Mouse (Mus musculus) lung, postnatal 4 days (tissue): Measurements from ENCODE around the gene Pianp.
A peak's percentile ranks its signal among the peaks of the same experiment; 100 is the strongest.

Source experiments
- DNase-seq, 2 experiments: peaks; one replicate each; pipeline ENCODE4 v3.0.0; 2021

The Pianp gene

DNA sequence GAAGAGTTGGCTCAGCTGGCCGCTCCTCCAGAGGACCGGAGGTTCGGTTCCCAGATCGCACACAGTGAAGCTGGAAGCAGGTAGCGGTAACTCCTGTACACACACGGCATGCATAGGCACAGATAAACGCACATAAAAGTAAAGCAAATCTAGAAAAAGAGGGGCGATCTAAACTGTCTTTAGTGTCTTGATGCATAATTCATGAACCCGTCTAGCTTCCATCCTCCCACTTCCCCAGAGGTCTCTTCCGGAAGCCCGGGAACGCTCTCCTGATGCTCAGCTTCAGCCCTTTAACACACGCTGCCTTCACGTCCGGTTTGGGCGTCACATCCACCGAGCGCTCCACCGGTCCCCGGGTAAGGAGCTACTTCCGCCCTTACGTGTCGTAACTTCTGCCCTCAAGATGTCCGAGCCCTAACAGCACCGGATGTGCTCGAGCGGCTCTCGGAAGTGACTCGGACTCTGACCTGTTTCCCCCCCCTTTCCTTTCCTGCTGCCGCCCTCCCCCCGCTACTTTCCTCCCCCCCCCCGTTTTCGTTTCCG, 12.2 kb downstream of the Pianp start:
- peak; percentile 98 to 99 for DNase-seq

DNA sequence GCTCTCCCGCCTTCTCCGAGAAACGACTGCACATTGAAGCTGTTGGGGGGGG, 12.5 kb downstream of the Pianp start, which contains the start of gene Zfp384:
Gene Zfp384 (plus strand): TSS at position 17 of the 52 bp plus-strand sequence.
- no peak for DNase-seq

DNA sequence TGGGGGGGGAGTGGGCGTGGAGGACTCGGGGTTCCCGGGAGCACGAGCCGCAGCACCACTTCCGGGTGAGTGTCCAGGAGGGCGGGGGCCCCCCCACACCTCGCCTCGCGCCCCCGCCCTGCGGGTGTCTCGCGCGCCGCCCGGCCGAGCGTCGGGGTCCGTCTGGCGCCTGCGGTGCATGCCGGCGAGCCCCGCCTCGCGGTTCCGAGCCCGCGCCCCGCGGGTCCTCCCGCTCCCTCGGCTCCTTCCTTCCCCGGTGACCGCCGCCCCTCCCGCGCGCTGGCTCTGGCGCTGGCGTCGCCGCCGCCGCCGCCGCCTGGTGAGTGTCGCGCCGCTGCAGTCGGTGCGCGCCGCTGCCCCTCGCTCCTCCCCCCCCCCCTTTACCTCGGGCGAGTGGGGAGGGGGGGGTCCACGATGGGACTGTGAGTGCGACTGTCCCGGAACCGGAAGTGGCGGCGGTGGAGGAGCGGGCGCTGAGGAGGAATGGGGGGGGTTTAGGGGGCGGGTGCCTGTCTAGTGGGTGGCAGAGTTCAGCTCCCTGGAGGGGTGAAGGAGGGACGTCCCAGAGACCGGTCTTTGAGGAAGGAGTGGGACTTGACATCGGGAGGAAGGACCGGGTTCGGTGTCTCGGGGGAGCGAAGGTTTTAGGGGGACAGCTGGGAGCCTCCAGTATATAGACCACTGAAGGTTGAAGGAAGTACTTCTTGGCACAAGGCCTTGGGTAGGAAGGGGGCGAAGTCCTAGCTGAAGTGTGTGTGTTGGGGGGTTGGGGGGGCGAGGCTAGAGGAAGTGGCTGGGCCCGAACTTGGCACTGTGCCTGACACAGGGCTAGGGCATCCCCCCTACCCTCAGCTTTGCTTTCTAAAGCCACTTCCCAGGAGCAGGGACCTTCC, 12.9 kb downstream of the Pianp start:
- DNase-seq, result peak; percentile 87 to 92

DNA sequence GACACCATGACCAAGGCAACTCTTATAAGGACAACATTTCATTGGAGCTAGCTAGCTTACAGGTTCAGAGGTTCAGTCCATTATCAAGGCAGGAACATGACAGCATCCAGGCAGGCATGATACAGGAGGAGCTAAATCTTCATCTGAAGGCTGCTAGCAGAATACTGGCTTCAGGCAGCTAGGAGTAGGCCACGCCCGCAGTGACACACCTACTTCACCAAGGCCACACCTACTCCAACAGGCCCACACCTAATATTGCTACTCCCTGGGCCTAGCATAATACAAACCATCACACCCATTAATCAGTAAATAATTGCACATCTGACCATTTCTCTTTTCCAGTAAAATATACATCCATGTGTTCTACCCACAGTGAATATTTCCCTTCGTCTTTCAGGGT, 21.2 kb downstream of the Pianp start:
- no peak for DNase-seq

DNA sequence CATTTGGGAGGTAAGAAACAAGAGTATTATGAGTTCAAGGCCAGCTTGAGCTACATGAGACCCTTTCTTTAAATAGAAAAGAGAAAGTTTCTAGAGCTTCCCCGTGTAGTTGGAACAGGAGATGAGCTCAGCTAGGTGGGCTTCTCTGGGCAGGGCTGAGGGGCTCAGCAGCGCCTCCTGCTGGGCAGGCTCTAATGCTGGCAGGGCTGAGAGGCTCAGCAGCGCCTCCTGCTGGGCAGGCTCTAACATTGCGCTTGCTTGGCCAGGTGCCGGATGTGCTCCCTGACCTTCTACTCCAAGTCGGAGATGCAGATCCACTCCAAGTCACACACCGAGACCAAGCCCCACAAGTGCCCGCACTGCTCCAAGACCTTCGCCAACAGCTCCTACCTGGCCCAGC, 34.0 kb downstream of the Pianp start:
- DNase-seq, result peak; percentile 63 to 79

DNA sequence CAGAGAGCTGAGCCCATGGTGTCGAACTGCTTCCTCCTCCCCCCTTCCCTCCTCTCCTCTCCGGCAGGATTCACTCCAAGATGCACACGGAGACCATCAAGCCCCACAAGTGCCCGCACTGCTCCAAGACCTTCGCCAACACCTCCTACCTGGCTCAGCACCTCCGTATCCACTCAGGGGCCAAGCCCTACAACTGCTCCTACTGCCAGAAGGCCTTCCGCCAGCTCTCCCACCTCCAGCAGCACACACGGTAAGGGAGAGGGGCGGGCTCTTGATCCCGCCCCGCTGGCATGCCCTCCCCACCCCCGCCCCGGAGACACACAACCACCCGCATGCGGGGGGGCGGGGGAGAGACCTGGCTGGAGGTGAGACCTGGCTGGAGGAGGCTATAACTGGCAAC, 35.1 kb downstream of the Pianp start:
- DNase-seq, result no peak

DNA sequence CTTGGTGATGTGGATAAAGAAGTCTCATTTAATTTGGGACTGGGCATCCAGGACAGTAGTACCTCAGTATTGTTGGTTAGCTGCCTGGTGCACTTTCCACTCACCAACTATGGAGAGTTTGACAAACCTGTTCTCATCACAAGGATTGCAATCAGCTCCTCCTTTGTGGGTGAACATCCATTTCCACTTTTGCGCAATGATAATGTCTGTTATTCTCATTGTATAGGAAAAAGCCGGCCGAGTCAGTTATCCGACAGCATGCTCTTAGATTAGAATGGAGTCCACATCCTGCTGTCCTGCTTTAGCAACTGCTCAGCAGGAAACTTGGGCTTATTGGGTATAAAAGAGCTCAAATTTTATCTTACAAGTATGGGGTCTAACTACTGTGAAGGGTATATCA, 42.2 kb downstream of the Pianp start:
- no peak for DNase-seq

DNA sequence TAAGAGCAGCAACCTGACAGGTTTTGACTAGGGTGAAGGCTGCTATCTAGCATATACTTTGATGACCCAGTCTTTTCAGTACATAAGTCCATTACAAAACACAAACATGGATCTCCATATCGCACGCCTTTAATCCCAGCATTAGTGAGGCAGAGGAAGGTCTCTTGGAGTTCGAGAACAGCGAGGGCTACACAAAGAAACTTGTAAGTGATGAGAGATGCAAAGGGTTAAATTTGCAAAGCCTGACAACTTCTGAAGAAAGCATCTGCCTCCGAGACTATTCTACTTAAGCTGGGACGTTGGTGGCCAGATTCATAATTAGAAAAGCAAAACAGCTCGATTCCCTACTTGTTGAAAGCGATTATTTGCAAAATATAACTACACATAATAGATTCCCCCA, 42.6 kb downstream of the Pianp start:
- no peak for DNase-seq

DNA sequence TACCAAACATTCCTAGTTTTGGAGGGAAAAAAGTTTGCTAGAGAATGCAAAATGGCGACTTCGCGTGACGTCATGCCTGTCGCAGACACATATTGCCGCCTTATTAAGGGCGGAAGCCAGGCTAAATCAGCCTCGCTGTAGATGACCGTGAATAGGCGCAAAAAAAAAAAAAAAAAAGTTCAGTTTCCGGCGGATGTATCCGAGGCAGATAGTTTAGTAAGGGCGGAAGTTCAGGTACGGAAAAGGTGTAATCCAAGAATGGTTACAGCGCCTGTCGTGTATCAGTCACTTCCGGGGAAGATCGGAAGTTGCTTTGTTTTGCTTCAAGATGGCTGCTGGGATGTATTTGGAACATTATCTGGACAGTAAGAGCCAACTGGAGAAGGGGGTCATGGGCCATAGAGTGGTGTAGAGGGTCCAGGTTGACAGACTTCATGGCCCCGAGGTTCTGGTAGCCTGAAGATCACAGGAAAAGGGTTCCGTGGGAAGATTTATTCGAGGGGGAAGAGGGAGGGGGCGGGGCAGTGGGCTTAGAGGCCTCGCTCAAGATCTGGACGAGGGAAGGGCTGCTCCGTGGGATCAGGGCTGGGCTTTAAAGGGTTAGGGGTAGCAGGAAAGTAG, 43.1 kb downstream of the Pianp start, which contains the start of gene Ing4:
Gene Ing4 (plus strand): TSS at position 228 of the 621 bp plus-strand sequence.
- peak; percentile 92 to 94 for DNase-seq

DNA sequence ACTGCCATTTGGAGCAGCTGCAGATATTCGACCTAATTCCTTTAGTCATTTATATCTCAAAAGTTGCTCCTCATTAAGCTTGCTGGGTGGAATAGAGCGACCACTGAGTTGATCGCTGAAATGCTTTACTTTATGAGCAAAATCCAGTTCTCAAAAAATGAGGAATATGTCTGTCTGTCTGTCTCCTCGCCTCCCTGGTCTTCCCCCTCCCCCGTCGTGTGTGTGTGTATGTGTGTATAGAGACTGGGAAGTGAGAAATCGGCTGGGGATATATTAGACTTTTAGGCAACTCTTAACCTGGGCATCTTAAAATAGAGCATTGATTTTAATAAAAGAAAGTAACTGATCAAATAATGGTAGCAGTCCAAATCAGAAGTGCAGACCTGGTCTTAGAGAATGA, 43.7 kb downstream of the Pianp start:
- DNase-seq, result no peak

DNA sequence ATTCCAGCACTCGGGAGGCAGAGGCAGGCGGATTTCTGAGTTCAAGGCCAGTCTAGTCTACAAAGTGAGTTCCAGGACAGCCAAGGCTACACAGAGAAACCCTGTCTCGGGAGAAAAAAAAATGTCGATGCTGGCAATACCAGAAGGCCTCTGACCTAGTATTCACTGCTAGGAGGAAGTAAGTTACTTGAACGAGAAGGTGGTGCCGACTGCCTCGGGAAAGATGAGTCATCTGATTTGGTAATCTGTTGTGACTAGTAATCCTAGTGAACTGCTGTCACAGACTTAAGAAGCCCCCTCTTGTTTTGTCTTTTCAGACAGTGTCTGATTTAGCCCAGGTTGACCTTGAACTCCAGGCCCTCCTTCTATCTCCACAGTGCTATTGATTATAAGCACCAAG, 44.6 kb downstream of the Pianp start:
- no peak for DNase-seq

DNA sequence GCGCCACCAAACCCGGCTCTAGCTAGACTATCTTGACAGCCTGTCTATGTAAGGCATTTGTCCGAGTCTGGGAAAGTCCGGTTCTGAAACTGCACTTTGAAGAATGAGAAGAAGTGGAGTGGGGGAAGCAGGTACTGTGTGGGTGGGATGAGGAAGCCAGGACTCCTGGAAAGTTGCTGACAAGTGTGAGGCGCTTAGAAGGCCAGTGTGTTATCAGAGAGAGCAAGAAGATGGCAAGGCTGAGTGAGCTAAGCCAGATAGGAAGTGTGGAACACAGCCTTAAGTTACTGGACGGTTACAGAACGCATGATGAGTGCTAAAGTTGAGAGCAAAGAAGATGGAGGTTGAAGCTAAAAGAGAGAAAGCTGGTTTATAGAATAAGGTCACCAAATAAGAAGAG, 45.6 kb downstream of the Pianp start:
- no peak for DNase-seq

DNA sequence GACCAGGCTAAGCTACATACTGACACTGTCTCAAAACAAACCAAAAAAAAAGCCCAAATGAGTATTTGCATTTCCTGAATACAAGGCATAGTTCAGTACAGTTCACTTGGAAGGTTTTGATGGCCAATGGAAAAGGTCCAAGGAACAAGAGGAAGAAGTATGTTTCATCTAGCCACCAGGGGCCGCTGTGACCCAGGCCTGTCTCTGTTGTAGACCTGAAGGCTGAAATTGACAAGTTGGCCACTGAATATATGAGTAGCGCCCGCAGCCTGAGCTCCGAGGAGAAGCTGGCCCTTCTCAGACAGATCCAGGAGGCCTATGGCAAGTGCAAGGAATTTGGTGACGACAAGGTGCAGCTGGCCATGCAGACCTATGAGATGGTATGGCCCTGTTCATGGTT, 50.2 kb downstream of the Pianp start:
- DNase-seq, result peak; percentile 84 to 85

DNA sequence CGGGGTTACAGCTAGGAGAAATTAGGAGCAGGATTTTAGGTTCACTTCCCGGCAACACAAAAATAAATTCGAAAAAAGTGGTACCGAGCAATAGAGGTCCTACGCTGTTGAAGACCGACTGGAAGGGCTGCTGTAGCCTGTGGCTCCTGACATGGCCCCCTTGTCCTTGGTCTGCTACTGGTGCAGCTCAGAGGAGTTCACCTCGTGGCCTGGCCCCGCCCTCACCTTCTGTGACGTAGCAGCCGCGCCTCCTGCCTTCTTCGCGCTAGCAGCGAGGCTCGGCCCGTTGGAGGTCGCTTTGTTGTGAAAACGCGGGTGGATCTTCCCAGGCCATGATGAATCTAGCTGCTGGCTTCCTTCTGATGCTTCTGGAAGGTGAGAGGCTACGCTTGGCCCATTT, 53.2 kb downstream of the Pianp start, which contains the start of gene Acrbp:
Gene Acrbp (plus strand): TSS at position 12 of the 400 bp plus-strand sequence.
- no peak for DNase-seq

DNA sequence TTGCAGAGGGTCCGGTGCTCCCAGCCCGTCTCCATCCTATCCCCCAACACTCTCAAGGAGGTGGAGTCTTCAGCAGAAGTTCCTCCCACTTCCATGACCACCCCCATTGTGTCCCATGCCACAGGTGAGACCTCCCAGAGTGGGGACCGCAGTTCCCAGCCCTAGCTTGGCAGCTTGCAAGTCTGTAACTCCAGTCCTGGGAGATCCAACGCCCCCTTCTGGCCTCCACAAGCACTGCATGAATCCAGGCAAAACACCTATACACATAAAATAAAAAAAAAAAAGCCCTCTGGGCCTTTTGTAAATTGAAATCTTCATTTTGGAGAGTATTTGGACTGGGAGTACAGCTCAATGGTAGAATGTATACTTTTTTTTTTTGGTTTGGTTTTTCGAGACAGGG, 54.7 kb downstream of the Pianp start:
- DNase-seq, result no peak
